Mouse (Mus musculus) heart, postnatal 0 days (tissue): Measurements from ENCODE around the gene Rhcg.

ENCODE experiments used
- CTCF ChIP-seq: IDR thresholded peaks from 2 replicates; pipeline ENCODE4 v1.5.1; 2016; ENCODE audit warnings: antibody characterized with exemption, control low read depth, low read depth
- EP300 ChIP-seq: IDR thresholded peaks from 2 replicates; pipeline ENCODE4 v1.6.1; 2016; ENCODE audit warnings: antibody characterized with exemption, low read depth

GRCm38 (mm10) chr7:79568937-79569535 lies 48.4 kb downstream of the Rhcg start:
- TF ChIP-seq CTCF (no peak), EP300 (no peak)
